Mouse (Mus musculus) WW6 (cell line): ENCODE data around the gene Ankrd33b.

Experiments used
- DNase-seq: peaks from one replicate; pipeline ENCODE4 v3.0.0-alpha.2; 2013; ENCODE audit warnings: low read depth, low spot score

Gene Ankrd33b

GRCm38 (mm10) chr15:31368556-31368955 lies 1.0 kb upstream of the Ankrd33b start:
- DNase-seq, result no peak

GRCm38 (mm10) chr15:31366596-31367480 lies 688 bp downstream of the Ankrd33b start:
- no peak for DNase-seq

GRCm38 (mm10) chr15:31365720-31366591 lies 1.6 kb downstream of the Ankrd33b start:
- DNase-seq, result no peak

GRCm38 (mm10) chr15:31365041-31365719 lies 2.3 kb downstream of the Ankrd33b start:
- no peak for DNase-seq

- DNase-seq, result no peak
Observed at GRCm38 (mm10) chr15:31364396-31364795, 3.1 kb downstream of the Ankrd33b start.

GRCm38 (mm10) chr15:31363981-31364361 lies 3.6 kb downstream of the Ankrd33b start:
- no peak for DNase-seq

- no peak for DNase-seq
Observed at GRCm38 (mm10) chr15:31363241-31363980, 4.1 kb downstream of the Ankrd33b start.

- no peak for DNase-seq
Observed at GRCm38 (mm10) chr15:31361259-31361853, 6.2 kb downstream of the Ankrd33b start.

- DNase-seq, result no peak
Observed at GRCm38 (mm10) chr15:31360593-31360992, 6.9 kb downstream of the Ankrd33b start.

- no peak for DNase-seq
Observed at GRCm38 (mm10) chr15:31359805-31360204, 7.7 kb downstream of the Ankrd33b start.

- DNase-seq, result no peak
Observed at GRCm38 (mm10) chr15:31352494-31353279, 14.8 kb downstream of the Ankrd33b start.

- no peak for DNase-seq
Observed at GRCm38 (mm10) chr15:31349810-31350341, 17.6 kb downstream of the Ankrd33b start.

GRCm38 (mm10) chr15:31349046-31349445 lies 18.5 kb downstream of the Ankrd33b start:
- DNase-seq, result no peak

- DNase-seq, result no peak
Observed at GRCm38 (mm10) chr15:31348241-31348640, 19.3 kb downstream of the Ankrd33b start.

- DNase-seq, result no peak
Observed at GRCm38 (mm10) chr15:31346508-31346907, 21.0 kb downstream of the Ankrd33b start.

- no peak for DNase-seq
Observed at GRCm38 (mm10) chr15:31345366-31345765, 22.2 kb downstream of the Ankrd33b start.

GRCm38 (mm10) chr15:31344811-31345211 lies 22.7 kb downstream of the Ankrd33b start:
- no peak for DNase-seq

- DNase-seq, result no peak
Observed at GRCm38 (mm10) chr15:31343602-31344001, 23.9 kb downstream of the Ankrd33b start.

GRCm38 (mm10) chr15:31342496-31342901 lies 25.0 kb downstream of the Ankrd33b start:
- DNase-seq, result no peak

GRCm38 (mm10) chr15:31342001-31342400 lies 25.5 kb downstream of the Ankrd33b start:
- no peak for DNase-seq
